In genomic region chr19:5721233-5721632, GRCm38 (mm10) we compare ENCODE assay signal across 25 mouse cellular contexts. TPM values are rescaled to one million over a fixed set of nuclear protein-coding genes. Genes with fewer than 3 reads are reported as not detected.
"Had no signal": no experiment of that assay in that cellular context is flagged by ENCODE, and none has a peak within 500 bp of the region (broad histone marks: within the 10 kb centered on the region; RNA-seq: fewer than 3 reads in every experiment).

No protein-coding gene starts in this region.

- DNase-seq: kidney, adult 18-20 months; kidney, adult 9 months; kidney, postnatal 14 days; left cerebral cortex, postnatal 4 days; lung, adult 2 months; lung, postnatal 14 days; lung, postnatal 4 days; midbrain, embryonic 14.5 days; retina, postnatal 1 day; right cerebral cortex, postnatal 25 days; spleen, adult 18-20 months; thymus, adult 2 months; thymus, postnatal 14 days; thymus, postnatal 4 days had no signal

- H3K27me3 ChIP-seq: limb, embryonic 15.5 days; neural tube, embryonic 12.5 days; neural tube, embryonic 15.5 days; stomach, embryonic 15.5 days had no signal

- H3K9me3 ChIP-seq: limb, embryonic 12.5 days; limb, embryonic 15.5 days; neural tube, embryonic 12.5 days; neural tube, embryonic 15.5 days; stomach, embryonic 15.5 days had no signal

- H3K9ac ChIP-seq: limb, embryonic 12.5 days; limb, embryonic 15.5 days; neural tube, embryonic 12.5 days; neural tube, embryonic 15.5 days; stomach, embryonic 15.5 days had no signal

- H3K4me2 ChIP-seq: limb, embryonic 12.5 days; limb, embryonic 15.5 days; midbrain, embryonic 11.5 days; neural tube, embryonic 12.5 days; neural tube, embryonic 15.5 days; stomach, embryonic 15.5 days had no signal

- H3K27ac ChIP-seq: limb, embryonic 12.5 days; limb, embryonic 15.5 days; neural tube, embryonic 12.5 days; neural tube, embryonic 15.5 days; stomach, embryonic 15.5 days had no signal

- H3K4me3 ChIP-seq: limb, embryonic 12.5 days; limb, embryonic 15.5 days; neural tube, embryonic 12.5 days; neural tube, embryonic 15.5 days; stomach, embryonic 15.5 days had no signal

RNA-seq across cellular contexts. Expression of gene Kcnk7, which starts 17.1 kb away (rescaled TPM):
- total RNA-seq: layer of hippocampus, adult 18-20 months; layer of hippocampus, postnatal 14 days; left cerebral cortex, postnatal 14 days; left cerebral cortex, postnatal 4 days; megakaryocyte progenitor cell, adult 5-6 weeks; midbrain, postnatal 0 days had no signal
- polyA plus RNA-seq: midbrain, embryonic 11.5 days had no signal
